Mouse (Mus musculus) megakaryocyte, embryonic 14.5 days (primary cell): ENCODE measurements around the gene Spry1. TPM values are rescaled to one million over a fixed set of nuclear protein-coding genes. Genes with fewer than 3 reads are reported as not detected.
A peak's percentile ranks its signal among the peaks of the same experiment; 100 is the strongest.
"Not testable (repeated sequence)": the region's sequence is repeated elsewhere in the genome, so short reads cannot be mapped to it uniquely, and the experiment has no call there.

Experiments
- H3K27me3 ChIP-seq: replicated peaks from 2 replicates; pipeline ENCODE3; 2012; ENCODE audit warnings: inconsistent platforms
- H3K36me3 ChIP-seq: replicated peaks from 2 replicates; pipeline ENCODE3; 2012; ENCODE audit warnings: low read length, inconsistent platforms, mixed read lengths
- H3K4me1 ChIP-seq: 2 replicates; pipeline ENCODE4 v1.6.1; 2012; ENCODE audit warnings: inconsistent platforms
- H3K4me3 ChIP-seq: replicated peaks from 2 replicates; pipeline ENCODE3; 2012; ENCODE audit warnings: moderate library complexity, mild to moderate bottlenecking, inconsistent platforms
- H3K9me3 ChIP-seq: 2 replicates; pipeline ENCODE4 v1.6.1; 2012; ENCODE audit warnings: inconsistent platforms
- FLI1 ChIP-seq: IDR thresholded peaks from 2 replicates; pipeline ENCODE4 v1.6.1; 2012; ENCODE audit warnings: low read length, inconsistent platforms, mixed read lengths
- GATA1 ChIP-seq: IDR thresholded peaks from 3 replicates; pipeline ENCODE4 v1.6.1; 2012; ENCODE audit warnings: mixed read lengths, low read length, inconsistent platforms, borderline replicate concordance
- polyA plus RNA-seq: library from polyadenylated mRNA; stranded (reverse); fragments of >175 nt; gene quantifications from 2 replicates; pipeline ENCODE4 v1.2.3, GENCODE M21; 2012; ENCODE audit warnings: low replicate concordance; ENCODE audit not compliant: insufficient read depth

The Spry1 gene
- 7.7 and 11.5 TPM in 2 replicates for polyA plus RNA-seq

- Histone ChIP-seq H3K4me3 (peak within 1 kb of the TSS; percentile 99), H3K27me3 (no peaks in the 10 kb centered on the region), H3K9me3 (no peaks in the 10 kb centered on the region), H3K4me1 (peaks cover 44% of the 10 kb centered on the region), H3K36me3 (peaks cover 31% of the 10 kb centered on the region)
- TF ChIP-seq FLI1 = no peak
- TF ChIP-seq GATA1 = no peak
Measured at GRCm38 (mm10) chr3:37639690-37640089, at the start of gene Spry1. Spry1 (plus strand) TSS chr3:37639947.

DNA sequence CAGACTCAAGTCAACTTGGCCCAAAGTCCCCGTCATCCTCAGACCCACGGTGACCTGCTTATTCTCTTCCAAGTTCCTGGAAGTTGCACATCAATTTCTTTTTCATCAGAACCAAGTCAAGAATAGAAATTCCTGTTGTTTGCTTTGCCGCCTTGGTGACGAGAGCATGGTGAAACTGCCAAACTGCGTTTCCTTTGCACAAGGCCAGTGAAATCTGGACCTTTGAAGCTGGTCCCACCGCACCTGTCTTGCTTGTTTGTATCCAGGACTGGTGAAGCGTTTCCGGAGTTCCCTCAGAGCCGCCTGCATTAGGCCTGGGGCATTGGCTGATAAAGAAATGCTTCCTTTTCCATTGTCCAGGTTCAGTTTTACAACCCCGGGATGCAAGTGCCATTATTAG, 44.0 kb upstream of the Spry1 start:
- H3K27me3 ChIP-seq = peaks cover 10% of the 10 kb centered on the region
- H3K36me3 ChIP-seq = no peaks in the 10 kb centered on the region

GRCm38 (mm10) chr3:37596519-37596918, 43.2 kb upstream of the Spry1 start:
- Histone ChIP-seq H3K4me3 (no peak overlapping the region), H3K36me3 (no peaks in the 10 kb centered on the region), H3K4me1 (peaks cover 17% of the 10 kb centered on the region), H3K9me3 (0 out of 2 replicates have a peak, but pooled peaks cover 5% of the 10 kb centered on the region), H3K27me3 (peaks cover 18% of the 10 kb centered on the region)
- no peak for TF ChIP-seq FLI1
- no peak for TF ChIP-seq GATA1

More for the DNA sequence above, 44.0 kb upstream of the Spry1 start:
- 0 out of 2 replicates have a peak, but pooled peaks cover 5% of the 10 kb centered on the region for H3K9me3 ChIP-seq
- no peak overlapping the region for H3K4me3 ChIP-seq
- TF ChIP-seq GATA1 = no peak
- no peak for TF ChIP-seq FLI1
- H3K4me1 ChIP-seq = peaks cover 17% of the 10 kb centered on the region

DNA sequence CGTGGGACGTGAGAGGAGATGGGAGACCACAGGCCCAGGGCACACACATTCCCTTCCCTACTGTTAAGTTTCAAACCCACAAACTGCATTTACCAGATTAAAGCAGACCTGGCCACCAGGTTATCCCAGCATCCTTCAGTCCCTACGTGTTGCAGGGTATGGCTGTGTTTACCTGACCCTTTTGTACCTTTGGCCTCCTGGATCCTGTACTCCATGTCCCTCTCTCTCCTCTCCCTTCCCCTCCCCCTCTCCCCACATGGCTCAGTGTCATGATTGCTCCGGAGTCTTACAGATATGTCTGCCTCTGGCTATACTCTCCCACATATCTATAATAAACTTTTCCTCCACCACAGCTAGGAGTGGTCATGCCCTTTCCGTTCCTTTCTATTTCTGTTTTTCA, 42.5 kb upstream of the Spry1 start:
- peaks cover 17% of the 10 kb centered on the region for H3K4me1 ChIP-seq
- no peak overlapping the region for H3K4me3 ChIP-seq
- no peaks in the 10 kb centered on the region for H3K36me3 ChIP-seq
- peaks cover 20% of the 10 kb centered on the region for H3K27me3 ChIP-seq
- 0 out of 2 replicates have a peak, but pooled peaks cover 5% of the 10 kb centered on the region for H3K9me3 ChIP-seq
- no peak for TF ChIP-seq GATA1
- no peak for TF ChIP-seq FLI1

DNA sequence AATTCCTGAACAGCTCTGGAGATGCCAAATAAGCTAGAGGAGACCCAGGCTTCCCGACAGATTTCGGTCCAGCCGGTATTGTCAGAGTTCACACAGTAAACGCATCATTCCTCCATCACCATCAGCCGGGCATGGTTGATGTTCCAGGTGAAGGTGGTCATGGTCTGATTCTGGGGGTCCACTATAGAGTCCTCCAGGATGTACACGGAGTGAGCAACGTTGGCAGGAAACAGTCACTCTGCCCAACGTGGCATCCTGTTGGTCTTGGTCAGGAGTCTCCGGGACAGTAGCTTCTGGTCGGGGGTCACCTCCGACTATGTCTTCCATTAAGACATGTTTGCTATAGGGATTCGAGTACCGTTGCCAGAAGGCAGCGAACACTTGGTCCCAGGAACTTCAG, 40.1 kb upstream of the Spry1 start:
- H3K27me3 ChIP-seq = peaks cover 22% of the 10 kb centered on the region
- not testable (repeated sequence) for H3K9me3 ChIP-seq

DNA sequence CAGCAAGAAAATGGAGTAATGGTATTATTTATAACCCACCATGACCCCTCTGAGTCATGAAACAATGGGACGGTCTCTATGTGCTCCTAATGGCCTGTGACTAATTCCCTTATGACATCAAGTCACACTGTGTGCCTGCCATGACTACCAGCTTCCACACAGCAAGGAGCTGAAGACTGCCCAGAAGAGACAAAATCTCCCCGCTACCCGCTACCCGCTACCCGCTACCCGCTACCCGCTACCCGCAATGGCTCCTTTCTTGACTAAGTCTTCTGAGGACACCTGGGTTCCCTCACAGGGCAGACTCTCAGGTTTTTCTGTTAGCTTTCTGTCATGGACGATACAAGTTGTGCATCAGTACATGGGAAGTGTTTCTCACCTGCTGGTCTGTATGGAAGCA, 37.4 kb upstream of the Spry1 start:
- peaks cover 32% of the 10 kb centered on the region for H3K27me3 ChIP-seq
- peaks cover 27% of the 10 kb centered on the region for H3K4me1 ChIP-seq
- H3K9me3 ChIP-seq = peaks cover 16% of the 10 kb centered on the region
- no peak overlapping the region for H3K4me3 ChIP-seq
- no peak for TF ChIP-seq GATA1
- TF ChIP-seq FLI1 = no peak
- H3K36me3 ChIP-seq = no peaks in the 10 kb centered on the region

More for the DNA sequence above, 40.1 kb upstream of the Spry1 start:
- not testable (repeated sequence) for H3K36me3 ChIP-seq, H3K4me3 ChIP-seq
- peaks cover 34% of the 10 kb centered on the region for H3K4me1 ChIP-seq

DNA sequence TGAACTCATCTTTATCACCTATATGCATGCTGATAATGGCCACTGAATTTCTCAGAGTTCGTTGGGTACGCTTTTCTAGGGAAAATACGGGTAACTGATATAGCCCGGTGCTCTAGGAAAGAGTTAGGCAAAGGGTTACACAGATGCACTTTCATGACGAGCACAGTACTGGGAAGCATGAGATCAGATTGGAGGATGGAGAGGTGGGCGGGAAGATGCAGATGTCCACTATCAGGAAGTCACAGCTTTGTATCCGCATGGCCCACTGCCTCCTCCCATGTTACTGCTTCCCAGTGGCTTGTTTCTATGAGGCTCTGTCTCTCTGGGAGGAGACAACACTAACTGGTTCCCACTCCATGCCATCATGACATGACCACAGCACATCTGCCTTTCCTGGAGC, 36.9 kb upstream of the Spry1 start:
- H3K36me3 ChIP-seq = no peaks in the 10 kb centered on the region
- TF ChIP-seq GATA1 (no peak), FLI1 (no peak)
- peaks cover 24% of the 10 kb centered on the region for H3K4me1 ChIP-seq
- peaks cover 32% of the 10 kb centered on the region for H3K27me3 ChIP-seq
- no peak overlapping the region for H3K4me3 ChIP-seq
- H3K9me3 ChIP-seq = peaks cover 21% of the 10 kb centered on the region

GRCm38 (mm10) chr3:37603541-37603940, 36.2 kb upstream of the Spry1 start:
- Histone ChIP-seq H3K9me3 (peaks cover 21% of the 10 kb centered on the region), H3K36me3 (no peaks in the 10 kb centered on the region), H3K4me3 (no peak overlapping the region), H3K27me3 (peaks cover 32% of the 10 kb centered on the region), H3K4me1 (peaks cover 24% of the 10 kb centered on the region)
- no peak for TF ChIP-seq GATA1
- no peak for TF ChIP-seq FLI1

DNA sequence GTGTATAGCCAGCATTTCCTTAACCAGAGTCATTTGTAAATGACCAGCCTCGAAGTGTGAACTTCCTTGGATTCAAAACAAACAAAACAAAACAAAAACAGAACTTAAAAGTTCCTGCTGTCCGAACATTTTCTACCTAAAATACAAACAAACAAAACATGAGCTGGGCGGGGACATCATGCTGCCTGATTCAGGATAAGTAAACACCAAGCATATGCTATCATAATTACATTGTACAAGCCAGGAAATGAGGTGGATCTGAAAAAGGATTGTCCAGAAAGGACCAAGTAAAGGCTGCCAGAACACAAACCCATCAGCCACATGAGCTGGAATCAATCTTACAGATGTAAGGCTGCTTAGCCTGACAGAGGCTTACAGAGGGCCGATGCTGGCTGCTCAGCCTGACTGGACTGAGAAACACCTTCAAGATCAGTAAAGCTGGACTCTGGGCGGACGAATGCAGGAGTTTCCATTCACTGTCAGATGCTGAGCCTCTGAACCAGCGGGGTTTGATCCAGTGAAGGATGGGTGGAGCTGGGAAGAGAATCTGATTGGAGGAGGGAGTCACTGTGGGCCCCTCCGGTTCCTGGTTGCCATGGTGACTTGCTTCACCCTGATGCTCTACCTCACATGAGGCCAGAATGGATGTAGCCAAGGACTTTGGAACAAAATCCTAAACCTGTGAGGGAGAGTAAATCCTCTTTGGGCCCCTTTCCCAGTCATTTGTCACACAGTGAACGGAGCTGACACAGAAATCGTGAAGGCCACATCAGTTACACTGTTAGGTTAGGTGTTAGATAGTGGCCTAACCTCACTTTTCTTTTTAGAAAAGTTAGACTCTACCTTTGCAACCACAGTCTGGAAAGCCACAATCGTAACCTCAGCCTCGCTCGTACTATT, 34.5 kb upstream of the Spry1 start:
- Histone ChIP-seq H3K4me1 (peaks cover 24% of the 10 kb centered on the region), H3K9me3 (peaks cover 27% of the 10 kb centered on the region), H3K36me3 (no peaks in the 10 kb centered on the region), H3K27me3 (peaks cover 31% of the 10 kb centered on the region), H3K4me3 (no peak overlapping the region)
- TF ChIP-seq FLI1 (no peak), GATA1 (no peak)

- TF ChIP-seq FLI1 (no peak), GATA1 (no peak)
- Histone ChIP-seq H3K9me3 (peaks cover 29% of the 10 kb centered on the region), H3K36me3 (no peaks in the 10 kb centered on the region), H3K4me1 (peaks cover 27% of the 10 kb centered on the region), H3K27me3 (peaks cover 29% of the 10 kb centered on the region), H3K4me3 (peak overlapping the region; percentile 31)
Measured at GRCm38 (mm10) chr3:37605876-37606238, 33.9 kb upstream of the Spry1 start.
